Mouse (Mus musculus): Measurements from ENCODE around the gene Tpmt.

- TF ChIP-seq POLR2A (IDR thresholded peaks at IDR 0.05; ENCODE audit: low read depth, low read length) (no peak), CTCF (conservative IDR thresholded peaks at IDR 0.05; ENCODE audit: insufficient read depth, insufficient read length, low read depth, low read length) (no peak)
Measured at GRCm38 (mm10) chr13:47093791-47094190, 49.3 kb upstream of the Tpmt start.

All from kidney, adult 2 months (tissue).